Mouse (Mus musculus) C2C12 (cell line): ENCODE measurements around the gene Pnpla2. TPM values are rescaled to one million over a fixed set of nuclear protein-coding genes. Genes with fewer than 3 reads are reported as not detected.
A peak's percentile ranks its signal among the peaks of the same experiment; 100 is the strongest.

Experiments
- H3K27me3 ChIP-seq: one replicate; pipeline ENCODE4 v1.6.1; 2011; ENCODE audit not compliant: control insufficient read depth, insufficient read depth, insufficient read length
- H3K36me3 ChIP-seq: one replicate; pipeline ENCODE4 v1.6.1; 2011; ENCODE audit not compliant: control insufficient read depth, insufficient read depth
- H3K4me3 ChIP-seq: one replicate; pipeline ENCODE4 v1.5.1; 2011; ENCODE audit warnings: mild to moderate bottlenecking, control low read depth; ENCODE audit not compliant: poor library complexity, insufficient read depth, severe bottlenecking
- H3K79me2 ChIP-seq: one replicate; pipeline ENCODE4 v1.6.1; 2011; ENCODE audit not compliant: control insufficient read depth, insufficient read depth
- H3K79me3 ChIP-seq: one replicate; pipeline ENCODE4 v1.6.1; 2011; ENCODE audit warnings: low read depth, control low read depth
- H3ac ChIP-seq: one replicate; pipeline ENCODE3; 2011; ENCODE audit warnings: low read depth; ENCODE audit not compliant: control insufficient read depth, insufficient read length
- CEBPB ChIP-seq: IDR thresholded peaks from one replicate; pipeline ENCODE4 v1.6.1; 2011; ENCODE audit warnings: low read depth, mild to moderate bottlenecking, control low read depth, moderate library complexity
- CTCF ChIP-seq: IDR thresholded peaks from one replicate; pipeline ENCODE4 v1.5.1; 2011; ENCODE audit not compliant: control insufficient read depth, insufficient read depth, insufficient read length
- FOSL1 ChIP-seq: IDR thresholded peaks from one replicate; pipeline ENCODE4 v1.8.0; 2011; ENCODE audit warnings: mild to moderate bottlenecking, low read length; ENCODE audit not compliant: poor library complexity, insufficient read depth, severe bottlenecking
- MAX ChIP-seq: IDR thresholded peaks from one replicate; pipeline ENCODE4 v1.6.1; 2011; ENCODE audit warnings: mild to moderate bottlenecking, control low read depth
- MYOD1 ChIP-seq: IDR thresholded peaks from one replicate; pipeline ENCODE4 v1.6.1; 2011; ENCODE audit warnings: low read depth; ENCODE audit not compliant: control insufficient read depth, insufficient read length
- MYOG ChIP-seq: IDR thresholded peaks from one replicate; pipeline ENCODE4 v1.6.1; 2011; ENCODE audit not compliant: control insufficient read depth, insufficient read length; ENCODE audit errors: extremely low read depth
- USF1 ChIP-seq: IDR thresholded peaks from one replicate; pipeline ENCODE4 v1.6.1; 2011; ENCODE audit warnings: low read depth, mild to moderate bottlenecking, control low read depth, moderate library complexity
- polyA plus RNA-seq: library from polyadenylated mRNA; unstranded; fragments of >200 nt; fragmentation: generic; extraction: Trizol; gene quantifications from one replicate; pipeline ENCODE4 v1.2.1, GENCODE M21; 2012; ENCODE audit warnings: missing spikeins

Gene Pnpla2
- polyA plus RNA-seq, 1 experiment = 32.8 TPM

GRCm38 (mm10) chr7:141413331-141413730, 41.7 kb upstream of the Pnpla2 start:
- Histone ChIP-seq H3ac (peak overlapping the region; percentile 78), H3K4me3 (peak overlapping the region; percentile 59), H3K27me3 (no peaks in the 10 kb centered on the region), H3K79me3 (no peaks in the 10 kb centered on the region), H3K79me2 (peaks cover 11% of the 10 kb centered on the region), H3K36me3 (no peaks in the 10 kb centered on the region)
- TF ChIP-seq CEBPB (no peak), USF1 (no peak), MYOD1 (no peak), MYOG (no peak), FOSL1 (no peak), CTCF (no peak), MAX (no peak)

GRCm38 (mm10) chr7:141413809-141414584, 41.0 kb upstream of the Pnpla2 start, which contains the start of gene Gatd1:
Gene Gatd1, minus strand, starts transcription at chr7:141414136.
- TF ChIP-seq CTCF (no peak), MYOD1 (no peak), MYOG (no peak), MAX (no peak), FOSL1 (no peak), USF1 (no peak), CEBPB (no peak)
- peaks cover 11% of the 10 kb centered on the region for H3K79me2 ChIP-seq
- no peaks in the 10 kb centered on the region for H3K79me3 ChIP-seq
- H3K4me3 ChIP-seq = peak within 1 kb of the TSS; percentile 59
- no peaks in the 10 kb centered on the region for H3K27me3 ChIP-seq
- no peaks in the 10 kb centered on the region for H3K36me3 ChIP-seq
- H3ac ChIP-seq = peak within 1 kb of the TSS; percentile 78

GRCm38 (mm10) chr7:141416144-141416841, 38.7 kb upstream of the Pnpla2 start:
- no peaks in the 10 kb centered on the region for H3K36me3 ChIP-seq
- no peak overlapping the region for H3ac ChIP-seq
- H3K4me3 ChIP-seq = no peak overlapping the region
- H3K27me3 ChIP-seq = no peaks in the 10 kb centered on the region
- peaks cover 11% of the 10 kb centered on the region for H3K79me2 ChIP-seq
- TF ChIP-seq FOSL1 = no peak
- TF ChIP-seq CEBPB = no peak
- TF ChIP-seq USF1 = no peak
- no peak for TF ChIP-seq MAX
- no peak for TF ChIP-seq MYOG
- no peak for TF ChIP-seq MYOD1
- TF ChIP-seq CTCF = no peak
- no peaks in the 10 kb centered on the region for H3K79me3 ChIP-seq

GRCm38 (mm10) chr7:141417731-141418681, 37.0 kb upstream of the Pnpla2 start:
- no peak overlapping the region for H3K4me3 ChIP-seq
- H3K27me3 ChIP-seq = no peaks in the 10 kb centered on the region
- no peak for TF ChIP-seq MAX
- no peak for TF ChIP-seq CTCF
- no peak for TF ChIP-seq CEBPB
- no peak for TF ChIP-seq USF1
- peaks cover 8% of the 10 kb centered on the region for H3K79me2 ChIP-seq
- H3K79me3 ChIP-seq = no peaks in the 10 kb centered on the region
- no peaks in the 10 kb centered on the region for H3K36me3 ChIP-seq
- no peak overlapping the region for H3ac ChIP-seq

- H3K79me2 ChIP-seq = no peaks in the 10 kb centered on the region
- TF ChIP-seq CTCF (no peak), MYOG (no peak), MAX (no peak), MYOD1 (no peak)
- no peaks in the 10 kb centered on the region for H3K79me3 ChIP-seq
- H3ac ChIP-seq = no peak overlapping the region
- no peak overlapping the region for H3K4me3 ChIP-seq
- no peaks in the 10 kb centered on the region for H3K27me3 ChIP-seq
- no peaks in the 10 kb centered on the region for H3K36me3 ChIP-seq
Observed at GRCm38 (mm10) chr7:141418970-141419369, 36.0 kb upstream of the Pnpla2 start.
